Mouse (Mus musculus) midbrain, embryonic 10.5 days (tissue): ENCODE data around the gene Rhbdl1. TPM values are rescaled to one million over a fixed set of nuclear protein-coding genes. Genes with fewer than 3 reads are reported as not detected.
"Not testable (repeated sequence)": the region's sequence is repeated elsewhere in the genome, so short reads cannot be mapped to it uniquely, and the experiment has no call there.

Experiments used
- DNase-seq: peaks from one replicate; pipeline ENCODE4 v3.0.0-alpha.2; 2017; ENCODE audit warnings: low spot score
- H3K27ac ChIP-seq: fragments of 300-500 bp; sonication (generic); replicated peaks from 2 replicates; pipeline ENCODE4 v1.5.1; 2016; ENCODE audit warnings: mild to moderate bottlenecking
- H3K27me3 ChIP-seq: fragments of 300-500 bp; sonication (generic); 2 replicates; pipeline ENCODE4 v1.6.1; 2016; ENCODE audit warnings: low read depth, mild to moderate bottlenecking; ENCODE audit not compliant: poor library complexity, severe bottlenecking
- H3K36me3 ChIP-seq: fragments of 300-500 bp; sonication (generic); 2 replicates; pipeline ENCODE4 v1.6.1; 2016; ENCODE audit warnings: mild to moderate bottlenecking, moderate library complexity
- H3K4me1 ChIP-seq: fragments of 300-500 bp; sonication (generic); 2 replicates; pipeline ENCODE4 v1.6.1; 2016
- H3K4me3 ChIP-seq: fragments of 300-500 bp; sonication (generic); 2 replicates; pipeline ENCODE4 v1.5.1; 2016; ENCODE audit warnings: mild to moderate bottlenecking, moderate library complexity
- H3K9me3 ChIP-seq: fragments of 300-500 bp; sonication (generic); replicated peaks from 2 replicates; pipeline ENCODE4 v1.6.1; 2016; ENCODE audit warnings: mild to moderate bottlenecking
- WGBS: fragments of 180-500 bp; shearing (Covaris S2); methylation state at CpG from one replicate; pipeline ENCODE4 v1.1.7; 2016; 5-methylcytosine and 5-hydroxymethylcytosine counted together
- polyA plus RNA-seq: library from polyadenylated mRNA; unstranded; fragments of >200 nt; fragmentation: Nextera tagmentation; extraction: Ambion mirVana; gene quantifications from 2 replicates; pipeline ENCODE4 v1.2.1, GENCODE M21; 2016

Gene Rhbdl1
- polyA plus RNA-seq, 1 experiment from 2014 or later: 1.7 TPM

DNA sequence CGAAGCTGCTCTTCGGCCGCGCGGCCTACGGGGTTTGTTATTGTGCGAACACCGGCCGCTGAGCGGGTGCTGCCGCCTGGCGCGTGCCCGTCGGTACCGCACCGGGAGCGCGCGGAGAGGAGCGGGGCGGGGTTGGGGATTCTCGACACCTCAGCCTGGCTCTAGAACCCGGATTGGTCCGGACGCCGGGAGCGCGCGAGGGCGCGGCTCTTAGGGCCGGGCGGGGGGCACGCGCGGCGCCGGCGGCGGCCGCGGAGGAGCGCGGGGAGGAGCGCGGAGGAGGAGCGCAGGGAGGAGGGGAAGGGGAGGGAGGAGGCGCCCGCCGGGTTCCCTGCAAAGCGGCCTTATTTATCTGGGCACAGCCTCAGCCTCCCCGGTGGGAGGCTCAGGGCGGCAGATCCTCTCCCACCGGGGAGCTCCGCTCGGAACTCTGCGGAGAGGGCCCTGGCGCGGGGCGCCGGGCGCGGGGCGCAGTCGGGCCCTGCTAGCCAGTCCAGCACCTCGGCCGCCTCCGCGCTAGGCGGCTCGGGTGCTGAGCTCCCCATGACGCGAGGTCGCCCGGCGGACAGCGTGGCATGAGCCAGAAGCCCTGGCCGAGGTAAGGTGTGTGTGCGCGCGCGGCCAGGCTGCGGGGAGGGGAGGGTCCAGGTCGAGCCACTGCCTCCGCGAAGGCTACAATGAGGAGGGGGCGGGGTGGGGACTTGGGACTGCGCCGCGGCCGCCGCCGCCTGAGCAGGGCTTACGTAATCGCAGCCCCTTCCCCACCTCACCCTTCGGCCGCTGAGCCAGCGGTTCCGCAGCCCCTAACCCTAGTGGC is 28.1 kb downstream of the Rhbdl1 start, which contains the start of gene Fbxl16:
Gene Fbxl16 (plus strand): TSS at position 297 of the 817 bp plus-strand sequence.
- peaks cover 49% of the 10 kb centered on the region for H3K4me1 ChIP-seq
- peaks cover 62% of the 10 kb centered on the region for H3K27me3 ChIP-seq
- WGBS: under 1% methylated on average over 98 of the region's 100 CpGs
- H3K9me3 ChIP-seq: no peaks in the 10 kb centered on the region
- peak within 1 kb of the TSS; percentile 95 for H3K27ac ChIP-seq
- H3K4me3 ChIP-seq: peak within 1 kb of the TSS; percentile 84
- no peaks in the 10 kb centered on the region for H3K36me3 ChIP-seq
- peak; percentile 86 for DNase-seq

- H3K27ac ChIP-seq: peak overlapping the region; percentile 95
- no peak for DNase-seq
- peaks cover 55% of the 10 kb centered on the region for H3K27me3 ChIP-seq
- no peaks in the 10 kb centered on the region for H3K9me3 ChIP-seq
- 51% methylated on average over 5 of the region's 5 CpGs for WGBS
- H3K36me3 ChIP-seq: no peaks in the 10 kb centered on the region
- H3K4me3 ChIP-seq: peak overlapping the region; percentile 84
- H3K4me1 ChIP-seq: peaks cover 52% of the 10 kb centered on the region
Observed at GRCm38 (mm10) chr17:25808028-25808427, 29.1 kb downstream of the Rhbdl1 start.

DNA sequence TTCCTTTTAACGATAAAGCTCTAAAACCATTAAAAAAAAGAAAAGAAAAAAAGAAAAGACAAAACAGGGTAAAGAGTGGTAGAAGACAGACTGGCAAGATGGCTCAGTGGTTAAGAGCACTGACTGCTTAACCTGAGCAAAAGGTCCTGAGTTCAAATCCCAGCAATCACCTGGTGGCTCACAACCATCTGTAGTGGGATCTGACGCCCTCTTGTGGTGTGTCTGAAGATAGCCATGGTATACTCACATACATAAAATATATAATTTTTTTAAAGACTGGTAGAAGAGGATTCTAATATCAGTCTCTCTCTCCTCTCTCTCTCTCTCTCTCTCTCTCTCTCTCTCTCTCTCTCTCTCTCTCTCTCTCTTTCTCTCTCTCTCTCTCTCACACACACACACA is 29.6 kb downstream of the Rhbdl1 start:
- Histone ChIP-seq H3K4me1 (peaks cover 53% of the 10 kb centered on the region), H3K27me3 (peaks cover 49% of the 10 kb centered on the region)
- 40% methylated on average over 2 of the region's 2 CpGs for WGBS
- not testable (repeated sequence) for H3K27ac ChIP-seq, H3K36me3 ChIP-seq, DNase-seq, H3K9me3 ChIP-seq, H3K4me3 ChIP-seq

DNA sequence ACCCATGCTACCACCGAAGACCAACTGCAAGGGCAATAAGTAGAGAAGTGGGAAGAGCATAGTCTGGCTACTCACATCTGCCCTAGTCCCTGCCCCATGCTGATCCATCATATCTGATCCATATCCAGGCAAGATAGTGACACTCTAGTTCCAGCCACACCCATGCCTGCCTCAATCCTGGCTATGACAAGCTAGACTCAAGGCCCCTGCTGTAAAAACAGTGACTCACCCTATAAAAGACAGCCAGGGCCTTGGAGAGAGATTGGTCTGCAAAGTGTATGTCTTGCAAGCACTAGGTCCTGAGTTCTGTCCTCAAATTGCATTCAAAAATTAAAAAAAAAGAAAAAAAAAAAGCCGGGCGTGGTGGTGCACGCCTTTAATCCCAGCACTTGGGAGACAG is 30.6 kb downstream of the Rhbdl1 start:
- no peak for DNase-seq
- Histone ChIP-seq H3K9me3 (no peaks in the 10 kb centered on the region), H3K36me3 (no peaks in the 10 kb centered on the region), H3K27ac (no peak overlapping the region), H3K27me3 (peaks cover 49% of the 10 kb centered on the region), H3K4me3 (no peak overlapping the region), H3K4me1 (peaks cover 59% of the 10 kb centered on the region)
- 88% methylated on average over 4 of the region's 4 CpGs for WGBS

DNA sequence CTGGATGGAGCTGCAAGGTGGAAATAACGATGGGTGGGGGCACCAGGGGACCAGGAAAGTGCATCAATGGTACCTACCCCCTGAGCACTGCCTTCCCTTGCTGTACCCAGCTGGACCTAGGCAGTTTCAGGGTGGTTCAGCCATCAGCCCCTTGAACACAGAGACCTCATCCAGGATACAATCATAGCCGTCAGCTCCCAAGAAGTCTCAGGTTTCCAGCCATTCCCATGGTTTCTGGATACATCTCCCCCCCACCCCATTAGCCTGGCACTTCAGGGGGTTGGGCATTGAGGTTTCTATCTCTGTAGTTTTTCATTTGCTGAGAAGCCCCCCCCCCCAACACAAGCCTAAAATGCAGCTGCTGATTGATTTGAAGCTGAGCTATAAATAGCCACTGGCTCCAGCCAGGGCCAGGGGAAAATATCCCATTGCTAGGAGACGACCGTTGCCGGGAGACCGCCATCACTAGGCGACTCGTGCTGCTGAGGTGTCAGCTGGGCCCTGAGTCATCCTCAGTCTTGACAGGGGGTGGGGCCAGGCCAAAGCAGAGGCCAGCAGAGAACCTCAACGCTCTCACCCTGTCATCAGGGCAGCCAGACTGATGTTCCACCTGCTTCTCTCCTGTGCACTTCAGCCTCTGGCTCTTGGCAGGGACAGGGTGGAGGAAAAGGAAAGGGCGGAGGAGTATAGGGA is 34.1 kb downstream of the Rhbdl1 start:
- peak overlapping the region; percentile 38 for H3K4me3 ChIP-seq
- WGBS: 13% methylated on average over 10 of the region's 10 CpGs
- peak; percentile 95 for DNase-seq
- peaks cover 32% of the 10 kb centered on the region for H3K4me1 ChIP-seq
- no peaks in the 10 kb centered on the region for H3K36me3 ChIP-seq
- peak overlapping the region; percentile 89 for H3K27ac ChIP-seq
- peaks cover 21% of the 10 kb centered on the region for H3K27me3 ChIP-seq
- no peaks in the 10 kb centered on the region for H3K9me3 ChIP-seq

- H3K27me3 ChIP-seq: peaks cover 13% of the 10 kb centered on the region; the same call in 1 of the 2 replicates
- no peaks in the 10 kb centered on the region for H3K9me3 ChIP-seq
- no peaks in the 10 kb centered on the region for H3K36me3 ChIP-seq
- H3K27ac ChIP-seq: no peak overlapping the region
- DNase-seq: peak; percentile 75
- H3K4me1 ChIP-seq: peaks cover 44% of the 10 kb centered on the region
- WGBS: 11% methylated on average over 6 of the region's 6 CpGs
- no peak overlapping the region for H3K4me3 ChIP-seq
Observed at GRCm38 (mm10) chr17:25801029-25801428, 36.1 kb downstream of the Rhbdl1 start.

GRCm38 (mm10) chr17:25796951-25797369 is 40.1 kb downstream of the Rhbdl1 start, which contains the start of gene Metrn:
Gene Metrn, minus strand, starts transcription at chr17:25797136.
- peaks cover 24% of the 10 kb centered on the region for H3K36me3 ChIP-seq
- 0% methylated on average over 35 of the region's 35 CpGs for WGBS
- DNase-seq: peak; percentile 96
- peak within 1 kb of the TSS; percentile 96 for H3K27ac ChIP-seq
- no peaks in the 10 kb centered on the region for H3K9me3 ChIP-seq
- H3K27me3 ChIP-seq: peaks cover 7% of the 10 kb centered on the region; the same call in 1 of the 2 replicates
- peak within 1 kb of the TSS; percentile 85 for H3K4me3 ChIP-seq
- H3K4me1 ChIP-seq: peaks cover 61% of the 10 kb centered on the region

DNA sequence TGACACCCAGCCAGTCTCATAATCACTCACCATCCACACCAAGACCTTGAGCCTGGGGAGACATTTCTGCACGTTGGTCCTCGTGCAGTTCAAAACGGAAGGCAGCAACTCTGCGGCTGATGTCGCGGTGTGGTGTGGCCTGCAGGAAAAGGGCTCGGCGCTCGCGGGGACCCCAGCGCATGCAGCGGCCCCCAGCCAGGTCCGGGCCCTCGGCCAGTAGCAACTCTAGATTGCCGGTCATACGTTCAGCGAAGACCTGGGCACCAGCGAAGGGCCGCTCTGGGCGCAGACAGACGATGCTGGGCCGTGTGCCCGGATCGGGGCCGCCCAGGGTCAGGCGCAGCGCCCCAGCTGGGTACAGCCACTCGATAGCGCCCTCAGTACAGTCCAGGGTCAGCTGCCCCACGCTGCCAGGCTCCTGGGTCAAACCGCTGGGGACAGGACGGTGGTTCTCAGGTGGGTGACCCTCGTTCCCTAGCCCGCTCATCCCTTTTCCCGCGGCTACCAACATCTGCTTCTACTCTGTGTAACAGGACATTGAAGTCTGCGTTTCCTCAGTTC is 40.8 kb downstream of the Rhbdl1 start:
- H3K27ac ChIP-seq: peak overlapping the region; percentile 96
- H3K4me3 ChIP-seq: peak overlapping the region; percentile 85
- H3K27me3 ChIP-seq: 0 out of 2 replicates have a peak, but pooled peaks cover under 1% of the 10 kb centered on the region
- H3K9me3 ChIP-seq: no peaks in the 10 kb centered on the region
- H3K4me1 ChIP-seq: peaks cover 67% of the 10 kb centered on the region
- whole genome bisulfite sequencing: under 1% methylated on average over 37 of the region's 37 CpGs
- DNase-seq: no peak
- H3K36me3 ChIP-seq: peaks cover 24% of the 10 kb centered on the region

DNA sequence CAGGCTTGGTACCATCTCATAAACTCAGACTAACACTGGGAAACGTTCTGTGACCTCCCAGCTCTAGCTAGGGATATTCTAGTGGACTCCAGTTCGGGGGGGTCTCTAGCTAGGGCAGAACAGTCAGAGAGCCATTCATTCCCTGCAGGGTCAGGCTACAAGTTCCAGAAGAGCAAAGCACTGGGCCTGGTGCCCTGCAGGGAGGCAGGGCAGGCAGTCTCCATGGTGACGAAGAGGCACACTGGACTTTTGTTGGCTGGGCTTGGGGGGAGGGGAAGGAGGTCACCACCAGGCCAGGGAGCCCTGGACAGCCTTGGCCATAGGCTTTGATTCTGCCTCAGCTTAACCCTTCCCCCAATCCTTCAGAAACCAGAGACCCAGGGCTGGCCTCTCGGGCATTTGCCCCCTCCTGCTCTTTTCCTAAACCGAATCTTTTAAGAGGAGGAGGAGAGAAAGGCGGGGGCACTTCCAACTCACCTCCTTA is 41.4 kb downstream of the Rhbdl1 start, which contains the start of gene AC134908.4:
Gene AC134908.4 (minus strand): TSS at position 51 of the 484 bp plus-strand sequence.
- H3K36me3 ChIP-seq: peaks cover 24% of the 10 kb centered on the region
- H3K27me3 ChIP-seq: no peaks in the 10 kb centered on the region
- H3K4me1 ChIP-seq: peaks cover 74% of the 10 kb centered on the region
- peak within 1 kb of the TSS; percentile 85 for H3K4me3 ChIP-seq
- peak within 1 kb of the TSS; percentile 96 for H3K27ac ChIP-seq
- H3K9me3 ChIP-seq: no peaks in the 10 kb centered on the region
- DNase-seq: peak; percentile 95
- under 1% methylated on average over 6 of the region's 6 CpGs for WGBS

GRCm38 (mm10) chr17:25794998-25795397 is 42.1 kb downstream of the Rhbdl1 start:
- Histone ChIP-seq H3K36me3 (peaks cover 28% of the 10 kb centered on the region), H3K27ac (peak overlapping the region; percentile 96), H3K9me3 (no peaks in the 10 kb centered on the region), H3K27me3 (no peaks in the 10 kb centered on the region), H3K4me3 (peak overlapping the region; percentile 85), H3K4me1 (peaks cover 77% of the 10 kb centered on the region)
- DNase-seq: no peak
- 54% methylated on average over 17 of the region's 17 CpGs for WGBS

DNA sequence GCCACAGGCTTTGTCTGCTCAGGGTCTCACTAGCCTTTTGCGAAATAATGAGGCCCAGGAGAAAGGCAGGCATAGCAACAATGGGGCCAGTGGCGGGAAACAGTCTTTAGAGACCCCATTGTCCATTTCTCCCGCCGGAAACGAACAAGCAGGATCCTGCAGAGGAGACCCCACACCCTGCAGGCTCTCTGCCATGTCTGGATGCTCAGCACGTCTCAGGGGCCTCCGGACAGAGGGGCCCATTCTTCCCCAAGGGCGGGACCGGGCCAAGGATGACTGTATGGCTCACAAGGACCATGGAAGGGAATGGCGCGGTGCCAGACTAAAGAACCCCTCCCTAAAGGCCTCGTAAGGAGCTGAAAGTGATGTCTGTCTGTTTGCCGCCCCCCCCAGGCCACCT is 42.9 kb downstream of the Rhbdl1 start:
- peaks cover 36% of the 10 kb centered on the region for H3K36me3 ChIP-seq
- 42% methylated on average over 13 of the region's 13 CpGs for WGBS
- peak overlapping the region; percentile 85 for H3K4me3 ChIP-seq
- no peaks in the 10 kb centered on the region for H3K9me3 ChIP-seq
- no peaks in the 10 kb centered on the region for H3K27me3 ChIP-seq
- DNase-seq: peak; percentile 68
- peaks cover 77% of the 10 kb centered on the region for H3K4me1 ChIP-seq
- H3K27ac ChIP-seq: peak overlapping the region; percentile 96

- DNase-seq: peak; percentile 70
- Histone ChIP-seq H3K27me3 (no peaks in the 10 kb centered on the region), H3K4me1 (peaks cover 69% of the 10 kb centered on the region), H3K4me3 (peak within 1 kb of the TSS; percentile 85), H3K36me3 (peaks cover 50% of the 10 kb centered on the region), H3K9me3 (no peaks in the 10 kb centered on the region), H3K27ac (peak within 1 kb of the TSS; percentile 96)
- WGBS: 1% methylated on average over 14 of the region's 14 CpGs
Observed at GRCm38 (mm10) chr17:25792615-25793014, 44.5 kb downstream of the Rhbdl1 start, which contains the start of gene Fam173a. Gene Fam173a, minus strand, starts transcription at chr17:25792901.
